ENCODE assay signal across 8 mouse cellular contexts in genomic region chr9:21936692-21937570, GRCm38 (mm10). TPM values are rescaled to one million over a fixed set of nuclear protein-coding genes. Genes with fewer than 3 reads are reported as not detected.
DNase-seq lines count a peak whose midpoint lies in the region; ATAC-seq lines count a peak whose summit lies in the region.

TSS of gene Plppr2 (plus strand) at chr9:21937033.

- H3K9ac ChIP-seq in hindbrain, embryonic 16.5 days (ENCODE audit: low read depth, low read length), result peak within 1 kb of the TSS; percentile 79

- H3K27me3 ChIP-seq in hindbrain, embryonic 16.5 days (replicated peaks; ENCODE audit: control insufficient read depth, insufficient read depth, low read length), result no peaks in the 10 kb centered on the region; the same call in 1 of the 2 replicates

- no peaks in the 10 kb centered on the region for H3K9me3 ChIP-seq in hindbrain, embryonic 16.5 days (ENCODE audit: control insufficient read depth, low read length)

- peak; percentile 99 for DNase-seq in ZHBTc4 (ENCODE audit: low read depth, low spot score)
- DNase-seq in gastrocnemius, adult 18-20 months (ENCODE audit: low spot score), result peak; percentile 91
- DNase-seq in left cerebral cortex, adult 11 months (ENCODE audit: low spot score), result peak; percentile 96
- peak; percentile 98 for DNase-seq in lung, postnatal 36 days
- peak; percentile 99 for DNase-seq in retina, embryonic 14.5 days (ENCODE audit: low spot score)
- peak; percentile 73 to 83 for DNase-seq in thymus, postnatal 36 days

- peak; percentile 99 for ATAC-seq in common myeloid progenitor, adult 5-6 weeks (replicated peaks; ENCODE audit: low read depth, poor library complexity, severe bottlenecking)
- peak; percentile 96 for ATAC-seq in hindbrain, embryonic 16.5 days

- 2% methylated on average over 43 of the region's 43 CpGs for WGBS in hindbrain, embryonic 16.5 days

- peak within 1 kb of the TSS; percentile 67 for H3K4me2 ChIP-seq in hindbrain, embryonic 16.5 days (ENCODE audit: low read length)

- peaks cover 11% of the 10 kb centered on the region for H3K36me3 ChIP-seq in hindbrain, embryonic 16.5 days (ENCODE audit: control insufficient read depth, insufficient read depth, low read length)

- H3K4me3 ChIP-seq in hindbrain, embryonic 16.5 days (ENCODE audit: low read length), result peak within 1 kb of the TSS; percentile 60

- peak within 1 kb of the TSS; percentile 75 for H3K27ac ChIP-seq in hindbrain, embryonic 16.5 days (ENCODE audit: low read depth, low read length)

- peaks cover 14% of the 10 kb centered on the region for H3K4me1 ChIP-seq in hindbrain, embryonic 16.5 days (ENCODE audit: control insufficient read depth, insufficient read depth, low read depth, low read length)

RNA-seq across cellular contexts. Expression of gene Plppr2, which starts in this region (rescaled TPM):
- total RNA-seq in common myeloid progenitor, adult 5-6 weeks (2017), result 0.09 TPM in 1 of 2 replicates, not detected in the other
- under 1 TPM; 0.50 to 0.81 TPM for total RNA-seq in gastrocnemius, adult 18-20 months (2021)
- polyA plus RNA-seq in hindbrain, embryonic 16.5 days (2015; fragmentation: Nextera tagmentation; extraction: Ambion mirVana), result 106 and 115 TPM in 2 replicates

Comparison
In these comparisons a context has a peak if more than half of its experiments do, and no peak if none do; other contexts are left out.
1. Peak in every context shown above with its lines: DNase-seq, ATAC-seq, H3K4me3 ChIP-seq and H3K27ac ChIP-seq.
2. Peak in ATAC-seq in common myeloid progenitor, adult 5-6 weeks; RNA of the gene not detected or under 1 TPM.
3. Peak in DNase-seq in gastrocnemius, adult 18-20 months; RNA of the gene not detected or under 1 TPM.